Mouse (Mus musculus) limb, embryonic 14.5 days (tissue): ENCODE measurements around the gene Shox2. TPM values are rescaled to one million over a fixed set of nuclear protein-coding genes. Genes with fewer than 3 reads are reported as not detected.

Source experiments
- ATAC-seq: fragments of 200-750 bp; cut with Nextera tagmentation; 2 replicates; pipeline ENCODE4 v1.8.0; 2017; ENCODE audit warnings: low read depth, moderate number of reproducible peaks, moderate TSS enrichment; ENCODE audit not compliant: low FRiP score
- DNase-seq: peaks from one replicate; pipeline ENCODE4 v3.0.0-alpha.2; 2015; ENCODE audit warnings: low spot score
- H3K27ac ChIP-seq: fragments of 300-500 bp; sonication (generic); replicated peaks from 2 replicates; pipeline ENCODE4 v1.5.1; 2014; ENCODE audit warnings: low read depth, mild to moderate bottlenecking, low read length, moderate library complexity, mixed read lengths
- H3K27me3 ChIP-seq: fragments of 300-500 bp; sonication (generic); 2 replicates; pipeline ENCODE4 v1.6.1; 2014; ENCODE audit warnings: low read length, mixed read lengths; ENCODE audit not compliant: control insufficient read depth, insufficient read depth
- H3K36me3 ChIP-seq: fragments of 300-500 bp; sonication (generic); 2 replicates; pipeline ENCODE4 v1.6.1; 2014; ENCODE audit warnings: mild to moderate bottlenecking, low read length, moderate library complexity, mixed read lengths; ENCODE audit not compliant: control insufficient read depth, insufficient read depth
- H3K4me1 ChIP-seq: fragments of 300-500 bp; sonication (generic); 2 replicates; pipeline ENCODE4 v1.6.1; 2014; ENCODE audit warnings: antibody characterized with exemption, low read length, mixed read lengths; ENCODE audit not compliant: control insufficient read depth, insufficient read depth
- H3K4me2 ChIP-seq: fragments of 300-500 bp; sonication (generic); replicated peaks from 2 replicates; pipeline ENCODE4 v1.6.1; 2014; ENCODE audit warnings: low read depth, mild to moderate bottlenecking, low read length, moderate library complexity; ENCODE audit not compliant: severe bottlenecking
- H3K4me3 ChIP-seq: fragments of 300-500 bp; sonication (generic); replicated peaks from 2 replicates; pipeline ENCODE4 v1.5.1; 2014; ENCODE audit warnings: low read length
- H3K9ac ChIP-seq: fragments of 300-500 bp; sonication (generic); 2 replicates; pipeline ENCODE4 v1.6.1; 2014; ENCODE audit warnings: mild to moderate bottlenecking, low read depth, low read length, moderate library complexity; ENCODE audit not compliant: severe bottlenecking
- H3K9me3 ChIP-seq: fragments of 300-500 bp; sonication (generic); 2 replicates; pipeline ENCODE4 v1.6.1; 2016; ENCODE audit warnings: low read length; ENCODE audit not compliant: control insufficient read depth
- POLR2A ChIP-seq: fragments of 200-500 bp; IDR thresholded peaks from 2 replicates; pipeline ENCODE4 v1.8.0; 2012; ENCODE audit warnings: inconsistent platforms, mild to moderate bottlenecking, moderate library complexity, borderline replicate concordance; ENCODE audit not compliant: insufficient read depth, insufficient read length; ENCODE audit errors: extremely low read depth
- WGBS: fragments of 180-500 bp; shearing (Covaris S2); extraction: QIAGEN DNeasy Blood & Tissue Kit; methylation state at CpG from one replicate; pipeline ENCODE4 v1.1.7; 2014; 5-methylcytosine and 5-hydroxymethylcytosine counted together
- polyA plus RNA-seq, 2 experiments: library from polyadenylated mRNA; depleted of rRNA in 1 of 2; stranded (reverse) in 1 of 2; unstranded in 1 of 2; fragments of >200 nt; fragmentation: Nextera tagmentation in 1 of 2; extraction: Ambion mirVana in 1 of 2; gene quantifications; 2 replicates each; pipeline versions ENCODE4 v1.2.1 to v1.2.3; 2012 to 2014

The Shox2 gene
- polyA plus RNA-seq, 2 experiments = 36.5 to 58.8 TPM

GRCm38 (mm10) chr3:66964884-66965283 is 16.7 kb downstream of the Shox2 start:
- TF ChIP-seq POLR2A = no peak
- H3K9me3 ChIP-seq = no peaks in the 10 kb centered on the region
- ATAC-seq (no peak), DNase-seq (no peak)
- no peaks in the 10 kb centered on the region for H3K36me3 ChIP-seq
- 52% methylated on average over 3 of the region's 3 CpGs for WGBS
- no peak overlapping the region for H3K4me2 ChIP-seq
- H3K4me3 ChIP-seq = no peak overlapping the region
- H3K27me3 ChIP-seq = peaks cover 6% of the 10 kb centered on the region
- H3K4me1 ChIP-seq = 0 out of 2 replicates have a peak, but pooled peaks cover 4% of the 10 kb centered on the region
- H3K9ac ChIP-seq = no peak overlapping the region
- H3K27ac ChIP-seq = no peak overlapping the region

GRCm38 (mm10) chr3:66959972-66960371 is 21.6 kb downstream of the Shox2 start:
- Histone ChIP-seq H3K9ac (no peak overlapping the region), H3K4me3 (no peak overlapping the region), H3K27ac (no peak overlapping the region), H3K36me3 (no peaks in the 10 kb centered on the region), H3K9me3 (no peaks in the 10 kb centered on the region), H3K4me1 (no peaks in the 10 kb centered on the region), H3K27me3 (no peaks in the 10 kb centered on the region), H3K4me2 (no peak overlapping the region)
- ATAC-seq = no peak
- TF ChIP-seq POLR2A = no peak
- DNase-seq = no peak
- 55% methylated on average over 5 of the region's 5 CpGs for WGBS

- 60% methylated on average over 2 of the region's 2 CpGs for WGBS
- no peak for DNase-seq
- Histone ChIP-seq H3K4me2 (no peak overlapping the region), H3K4me1 (no peaks in the 10 kb centered on the region), H3K9ac (no peak overlapping the region), H3K9me3 (no peaks in the 10 kb centered on the region), H3K27ac (no peak overlapping the region), H3K36me3 (no peaks in the 10 kb centered on the region), H3K27me3 (no peaks in the 10 kb centered on the region), H3K4me3 (no peak overlapping the region)
- no peak for TF ChIP-seq POLR2A
- ATAC-seq = no peak
Observed at GRCm38 (mm10) chr3:66955126-66955525, 26.4 kb downstream of the Shox2 start.

GRCm38 (mm10) chr3:66939675-66940074 is 41.9 kb downstream of the Shox2 start:
- no peaks in the 10 kb centered on the region; the same call in 1 of the 2 replicates for H3K4me1 ChIP-seq
- H3K27ac ChIP-seq = no peak overlapping the region
- no peak overlapping the region for H3K4me2 ChIP-seq
- no peaks in the 10 kb centered on the region for H3K36me3 ChIP-seq
- TF ChIP-seq POLR2A = no peak
- DNase-seq = no peak
- H3K4me3 ChIP-seq = no peak overlapping the region
- H3K9ac ChIP-seq = no peak overlapping the region
- H3K27me3 ChIP-seq = peaks cover 4% of the 10 kb centered on the region; the same call in 1 of the 2 replicates
- H3K9me3 ChIP-seq = no peaks in the 10 kb centered on the region
- WGBS = 20% methylated on average over 10 of the region's 10 CpGs
- no peak for ATAC-seq

GRCm38 (mm10) chr3:66922436-66922835 is 59.1 kb downstream of the Shox2 start:
- TF ChIP-seq POLR2A = no peak
- no peak overlapping the region for H3K27ac ChIP-seq
- no peak overlapping the region for H3K4me3 ChIP-seq
- ATAC-seq (no peak), DNase-seq (no peak)
- H3K27me3 ChIP-seq = no peaks in the 10 kb centered on the region
- H3K36me3 ChIP-seq = no peaks in the 10 kb centered on the region
- no peaks in the 10 kb centered on the region for H3K9me3 ChIP-seq
- no peak overlapping the region for H3K9ac ChIP-seq
- 59% methylated on average over 3 of the region's 3 CpGs for WGBS
- no peaks in the 10 kb centered on the region for H3K4me1 ChIP-seq
- no peak overlapping the region for H3K4me2 ChIP-seq

Other genes starting within 250 kb of the Shox2 start
- gene Rsrc1, start 381 bp downstream of the Shox2 start, polyA plus RNA-seq (2012; rRNA removed) = 17.1 and 22.9 TPM in 2 replicates
- gene Rsrc1, start 381 bp downstream of the Shox2 start, polyA plus RNA-seq (2014; fragmentation: Nextera tagmentation; extraction: Ambion mirVana) = 41.8 and 41.9 TPM in 2 replicates